Mouse (Mus musculus) midbrain, embryonic 11.5 days (tissue): ENCODE measurements around the gene Itga9. TPM values are rescaled to one million over a fixed set of nuclear protein-coding genes. Genes with fewer than 3 reads are reported as not detected.

Experiments used
- ATAC-seq: fragments of 200-750 bp; cut with Nextera tagmentation; 2 replicates; pipeline ENCODE4 v1.8.0; 2017; ENCODE audit warnings: moderate TSS enrichment, moderate library complexity; ENCODE audit not compliant: low FRiP score
- DNase-seq: peaks from one replicate; pipeline ENCODE4 v3.0.0; 2015; ENCODE audit warnings: low spot score; ENCODE audit errors: missing footprints
- H3K27ac ChIP-seq: fragments of 300-500 bp; sonication (generic); 2 replicates; pipeline ENCODE4 v1.5.1; 2014; ENCODE audit warnings: low read depth, low read length
- H3K27me3 ChIP-seq: fragments of 300-500 bp; sonication (generic); 2 replicates; pipeline ENCODE4 v1.6.1; 2014; ENCODE audit warnings: mild to moderate bottlenecking, low read length, moderate library complexity, mixed read lengths; ENCODE audit not compliant: control insufficient read depth, insufficient read depth
- H3K36me3 ChIP-seq: fragments of 300-500 bp; sonication (generic); 2 replicates; pipeline ENCODE4 v1.6.1; 2014; ENCODE audit warnings: mild to moderate bottlenecking, low read length, moderate library complexity, mixed read lengths; ENCODE audit not compliant: control insufficient read depth, insufficient read depth
- H3K4me1 ChIP-seq: fragments of 300-500 bp; sonication (generic); 2 replicates; pipeline ENCODE4 v1.6.1; 2014; ENCODE audit warnings: low read length; ENCODE audit not compliant: control insufficient read depth, insufficient read depth
- H3K4me2 ChIP-seq: fragments of 300-500 bp; sonication (generic); 2 replicates; pipeline ENCODE4 v1.6.1; 2014; ENCODE audit warnings: mild to moderate bottlenecking, moderate library complexity
- H3K4me3 ChIP-seq: fragments of 300-500 bp; sonication (generic); 2 replicates; pipeline ENCODE4 v1.5.1; 2014; ENCODE audit warnings: low read depth, low read length
- H3K9ac ChIP-seq: fragments of 300-500 bp; sonication (generic); 2 replicates; pipeline ENCODE4 v1.6.1; 2014; ENCODE audit warnings: low read length
- H3K9me3 ChIP-seq: fragments of 300-500 bp; sonication (generic); 2 replicates; pipeline ENCODE4 v1.6.1; 2016; ENCODE audit warnings: low read length; ENCODE audit not compliant: control insufficient read depth
- WGBS: fragments of 180-500 bp; shearing (Covaris S2); extraction: QIAGEN DNeasy Blood & Tissue Kit; methylation state at CpG from one replicate; pipeline ENCODE4 v1.1.7; 2014; 5-methylcytosine and 5-hydroxymethylcytosine counted together
- polyA plus RNA-seq: library from polyadenylated mRNA; unstranded; fragments of >200 nt; fragmentation: Nextera tagmentation; extraction: Ambion mirVana; gene quantifications from 2 replicates; pipeline ENCODE4 v1.2.1, GENCODE M21; 2014

Gene Itga9
- 4.0 and 5.4 TPM in 2 replicates for polyA plus RNA-seq

DNA sequence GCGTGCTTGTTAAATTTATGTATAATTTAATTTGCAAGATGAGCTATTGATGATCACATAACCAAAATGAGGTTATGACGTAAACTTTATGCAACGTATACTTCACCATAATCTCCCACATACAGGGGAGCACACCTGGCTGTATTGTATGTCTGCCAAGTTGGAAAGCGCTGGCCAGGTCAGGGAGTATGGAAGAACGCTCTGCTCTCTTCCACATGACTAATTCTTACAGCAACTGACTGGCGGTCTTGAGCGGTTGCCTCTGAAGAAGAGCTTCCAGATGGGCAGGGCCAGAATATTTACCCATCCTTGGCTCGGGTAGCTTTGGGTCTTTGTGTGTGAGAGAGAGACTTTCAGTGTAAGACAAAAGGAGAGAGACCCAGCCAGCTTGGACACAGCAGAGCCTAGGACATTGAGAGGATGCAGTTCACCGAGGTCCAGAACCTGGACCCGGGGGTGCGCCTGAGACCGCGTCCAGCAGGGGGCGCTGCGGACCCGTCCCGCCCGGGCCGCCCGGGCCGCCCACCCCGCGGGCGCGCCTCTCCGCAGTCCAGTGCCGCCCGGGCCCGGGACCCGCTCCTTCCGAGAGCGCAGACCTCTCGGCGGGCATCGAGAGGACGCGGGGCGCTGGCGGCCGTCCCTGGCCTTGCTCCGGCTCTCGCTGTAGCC lies at the start of gene Itga9:
Gene Itga9 (plus strand): TSS at position 543 of the 669 bp plus-strand sequence.
- WGBS, result 13% methylated on average over 36 of the region's 42 CpGs
- DNase-seq, result peak; percentile 99
- H3K9me3 ChIP-seq, result no peaks in the 10 kb centered on the region
- H3K27me3 ChIP-seq, result peaks cover 4% of the 10 kb centered on the region; the same call in 1 of the 2 replicates
- H3K27ac ChIP-seq, result no peak within 1 kb of the TSS
- H3K4me3 ChIP-seq, result peak within 1 kb of the TSS; percentile 66
- H3K4me1 ChIP-seq, result peaks cover 6% of the 10 kb centered on the region; the same call in 1 of the 2 replicates
- H3K36me3 ChIP-seq, result no peaks in the 10 kb centered on the region
- peak within 1 kb of the TSS; percentile 90 for H3K4me2 ChIP-seq
- ATAC-seq, result peak; percentile 90
- H3K9ac ChIP-seq, result peak within 1 kb of the TSS; percentile 79

DNA sequence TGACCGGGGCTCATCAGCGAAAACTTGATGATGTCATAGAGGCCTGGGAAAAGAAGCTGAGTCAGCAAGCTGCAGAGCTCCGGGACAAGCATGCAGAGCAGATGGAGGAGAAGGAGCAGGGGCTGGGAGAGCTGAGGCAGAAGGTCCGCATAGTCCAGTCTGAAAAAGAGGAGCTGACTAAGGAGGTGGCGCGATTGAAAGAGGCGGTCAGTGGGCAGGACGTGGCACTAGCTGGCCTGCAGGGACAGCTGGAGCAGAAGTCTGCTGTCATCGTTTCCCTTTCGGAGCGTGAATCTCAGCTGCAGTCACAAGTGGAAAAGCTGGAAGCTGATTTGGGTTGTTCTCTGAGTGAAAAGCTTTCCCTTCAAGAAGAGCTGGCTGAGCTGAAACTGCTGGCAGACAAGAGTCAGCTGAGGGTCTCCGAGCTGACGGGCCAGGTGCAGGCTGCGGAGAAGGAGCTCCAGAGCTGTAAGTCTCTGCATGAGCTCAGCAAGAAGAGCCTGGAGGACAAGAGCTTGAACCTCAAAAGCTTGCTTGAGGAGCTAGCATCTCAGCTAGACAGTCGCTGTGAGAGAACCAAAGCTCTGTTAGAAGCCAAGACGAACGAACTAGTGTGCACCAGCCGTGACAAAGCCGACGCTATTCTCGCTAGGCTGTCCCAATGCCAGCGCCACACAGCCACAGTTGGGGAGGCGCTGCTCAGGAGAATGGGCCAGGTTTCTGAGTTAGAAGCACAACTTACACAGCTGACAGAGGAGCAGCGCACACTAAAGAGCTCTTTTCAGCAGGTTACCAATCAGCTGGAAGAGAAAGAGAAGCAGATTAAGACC lies 49.3 kb upstream of the Itga9 start:
- H3K4me3 ChIP-seq, result no peak overlapping the region
- peak; percentile 54 for DNase-seq
- 78% methylated on average over 24 of the region's 24 CpGs for WGBS
- no peak overlapping the region for H3K9ac ChIP-seq
- no peak for ATAC-seq
- H3K9me3 ChIP-seq, result no peaks in the 10 kb centered on the region
- H3K4me1 ChIP-seq, result no peaks in the 10 kb centered on the region
- H3K4me2 ChIP-seq, result no peak overlapping the region
- H3K27ac ChIP-seq, result no peak overlapping the region
- no peaks in the 10 kb centered on the region for H3K27me3 ChIP-seq
- H3K36me3 ChIP-seq, result peaks cover 33% of the 10 kb centered on the region

DNA sequence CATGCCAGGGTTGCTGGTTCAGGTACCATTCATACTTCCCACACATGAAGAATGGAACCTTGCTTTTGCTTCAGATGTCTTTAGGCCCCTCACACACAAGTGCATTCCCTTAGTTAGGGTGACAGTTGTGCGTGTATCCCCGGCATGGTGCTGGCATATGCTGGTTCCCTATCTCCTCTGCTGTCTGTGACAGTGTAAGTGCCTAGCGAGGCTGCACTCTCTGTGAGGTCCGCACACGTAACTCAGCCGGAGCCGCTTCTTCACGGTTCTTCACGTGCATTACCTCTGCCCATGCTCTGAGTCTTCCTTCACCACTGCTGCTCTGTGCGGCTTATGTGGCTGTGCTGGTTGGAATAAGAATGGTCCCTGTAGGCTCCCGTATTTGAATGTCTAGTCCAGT lies 43.1 kb upstream of the Itga9 start:
- H3K4me3 ChIP-seq, result no peak overlapping the region
- H3K9me3 ChIP-seq, result no peaks in the 10 kb centered on the region
- no peak overlapping the region for H3K4me2 ChIP-seq
- no peak overlapping the region for H3K9ac ChIP-seq
- WGBS, result 93% methylated on average over 11 of the region's 11 CpGs
- DNase-seq (no peak), ATAC-seq (no peak)
- no peak overlapping the region for H3K27ac ChIP-seq
- H3K27me3 ChIP-seq, result no peaks in the 10 kb centered on the region
- H3K36me3 ChIP-seq, result peaks cover 24% of the 10 kb centered on the region
- no peaks in the 10 kb centered on the region for H3K4me1 ChIP-seq

DNA sequence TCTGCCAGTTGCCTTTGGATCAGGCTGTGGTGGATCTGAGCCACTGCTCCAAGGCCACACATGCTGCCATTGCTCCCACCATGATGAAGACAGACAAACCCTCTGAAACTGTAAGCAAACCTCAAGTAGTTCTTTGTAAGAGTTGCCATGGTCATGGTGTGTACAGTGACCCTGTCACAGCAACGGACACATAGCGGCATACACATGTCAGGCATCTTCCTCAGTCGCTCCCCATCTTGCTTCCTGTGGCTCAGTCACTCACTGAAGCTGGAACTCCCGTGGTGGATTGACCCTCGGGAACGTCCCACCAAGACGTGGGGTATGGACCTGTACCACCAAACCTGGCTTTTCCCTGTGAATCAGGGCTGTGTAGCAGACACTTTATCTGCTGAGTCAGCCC lies 42.6 kb upstream of the Itga9 start:
- Histone ChIP-seq H3K4me2 (no peak overlapping the region), H3K4me3 (no peak overlapping the region), H3K9ac (no peak overlapping the region), H3K27me3 (no peaks in the 10 kb centered on the region), H3K36me3 (peaks cover 22% of the 10 kb centered on the region), H3K4me1 (no peaks in the 10 kb centered on the region), H3K9me3 (no peaks in the 10 kb centered on the region), H3K27ac (no peak overlapping the region)
- whole genome bisulfite sequencing, result 91% methylated on average over 7 of the region's 7 CpGs
- DNase-seq (no peak), ATAC-seq (no peak)

DNA sequence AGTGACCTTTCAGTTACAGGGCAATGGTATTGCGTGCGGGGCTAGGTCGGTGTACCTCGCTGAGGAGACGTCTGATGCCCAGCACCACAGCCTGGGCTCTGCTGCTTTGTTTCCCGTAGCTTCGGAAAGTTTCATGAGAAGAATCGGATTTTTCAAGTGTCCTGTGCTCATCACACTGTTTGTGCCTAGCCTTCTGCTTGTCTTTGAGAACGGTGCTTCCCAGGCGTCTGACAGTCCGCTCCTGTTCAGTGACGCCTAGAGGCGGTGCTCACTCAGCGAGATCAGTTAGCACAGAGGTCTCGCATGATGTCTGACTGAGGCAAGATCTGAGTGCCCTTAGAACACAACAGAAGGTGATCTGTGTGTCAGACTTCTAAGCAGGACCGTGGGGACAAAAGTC lies 41.8 kb upstream of the Itga9 start:
- peaks cover 15% of the 10 kb centered on the region for H3K36me3 ChIP-seq
- WGBS, result 93% methylated on average over 16 of the region's 16 CpGs
- H3K9ac ChIP-seq, result no peak overlapping the region
- H3K27me3 ChIP-seq, result no peaks in the 10 kb centered on the region
- ATAC-seq (no peak), DNase-seq (no peak)
- no peaks in the 10 kb centered on the region for H3K4me1 ChIP-seq
- no peak overlapping the region for H3K27ac ChIP-seq
- H3K4me3 ChIP-seq, result no peak overlapping the region
- H3K4me2 ChIP-seq, result no peak overlapping the region
- H3K9me3 ChIP-seq, result no peaks in the 10 kb centered on the region

DNA sequence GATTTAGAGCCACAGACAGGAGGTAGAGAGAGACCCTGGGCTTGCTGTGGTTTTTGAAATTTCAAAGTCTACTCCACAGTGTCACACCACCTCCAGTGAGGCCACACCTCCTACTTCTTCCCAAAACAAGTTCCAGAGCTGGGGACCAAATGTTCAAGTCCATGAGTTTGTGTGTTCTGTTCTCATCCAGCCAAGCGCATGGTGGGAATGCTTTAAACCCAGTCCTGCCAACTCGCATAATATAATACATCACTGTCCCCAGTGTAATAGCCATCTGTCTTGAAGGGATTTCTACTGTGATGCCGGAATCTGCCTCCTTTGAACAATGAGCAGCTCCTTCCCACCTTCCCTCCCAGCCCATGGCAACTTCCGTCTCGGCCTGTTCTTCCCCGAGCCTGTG lies 37.2 kb upstream of the Itga9 start:
- WGBS, result 93% methylated on average over 6 of the region's 6 CpGs
- Histone ChIP-seq H3K36me3 (peaks cover 10% of the 10 kb centered on the region), H3K27me3 (no peaks in the 10 kb centered on the region), H3K4me2 (no peak overlapping the region), H3K9ac (no peak overlapping the region), H3K27ac (no peak overlapping the region), H3K4me3 (no peak overlapping the region), H3K4me1 (no peaks in the 10 kb centered on the region), H3K9me3 (no peaks in the 10 kb centered on the region)
- ATAC-seq (no peak), DNase-seq (no peak)

DNA sequence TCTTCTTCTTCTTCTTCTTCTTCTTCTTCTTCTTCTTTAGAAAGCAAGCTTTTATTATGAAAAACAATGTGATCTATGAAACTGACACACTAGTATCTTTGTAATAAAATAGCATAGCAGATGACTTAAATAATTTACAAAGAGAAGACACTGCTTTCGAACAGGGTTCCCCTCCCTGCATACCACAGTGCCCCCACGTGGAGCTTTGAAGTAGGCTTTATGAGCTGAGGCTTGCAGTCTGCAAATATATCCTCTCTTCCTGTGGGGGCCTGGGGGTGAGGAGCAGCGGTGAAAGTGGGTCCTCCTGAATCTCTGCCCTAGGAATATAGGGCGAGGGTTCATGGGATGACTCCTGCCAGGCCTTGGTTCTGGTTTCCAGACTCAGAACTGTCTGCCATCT lies 35.6 kb upstream of the Itga9 start:
- no peak overlapping the region for H3K4me2 ChIP-seq
- ATAC-seq (no peak), DNase-seq (no peak)
- no peaks in the 10 kb centered on the region for H3K9me3 ChIP-seq
- no peak overlapping the region for H3K4me3 ChIP-seq
- no peak overlapping the region for H3K9ac ChIP-seq
- no peak overlapping the region for H3K27ac ChIP-seq
- H3K27me3 ChIP-seq, result no peaks in the 10 kb centered on the region
- whole genome bisulfite sequencing, result 78% methylated on average over 4 of the region's 4 CpGs
- H3K4me1 ChIP-seq, result no peaks in the 10 kb centered on the region
- H3K36me3 ChIP-seq, result peaks cover 7% of the 10 kb centered on the region; the same call in 1 of the 2 replicates

DNA sequence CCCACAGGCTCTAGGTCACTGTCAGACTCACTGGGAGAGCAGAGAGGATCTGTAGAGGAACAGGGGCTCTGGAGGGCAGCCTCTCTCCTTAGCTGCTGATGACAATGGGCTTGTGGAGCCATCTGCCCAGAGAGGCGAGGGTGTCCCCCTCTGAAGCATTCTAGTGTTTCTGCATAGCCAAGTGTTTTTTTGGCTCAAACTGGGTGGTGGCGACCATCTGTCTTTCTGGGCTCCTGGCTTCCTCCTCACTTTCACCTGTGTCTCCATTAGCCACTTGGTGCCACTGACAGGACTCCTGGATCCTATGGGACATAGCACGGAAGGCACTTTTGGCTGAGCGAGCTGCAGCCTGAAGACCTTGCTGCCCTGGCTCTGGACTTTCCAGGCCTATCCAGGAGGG lies 34.8 kb upstream of the Itga9 start:
- WGBS, result 84% methylated on average over 4 of the region's 4 CpGs
- no peak for ATAC-seq
- H3K4me2 ChIP-seq, result no peak overlapping the region

DNA sequence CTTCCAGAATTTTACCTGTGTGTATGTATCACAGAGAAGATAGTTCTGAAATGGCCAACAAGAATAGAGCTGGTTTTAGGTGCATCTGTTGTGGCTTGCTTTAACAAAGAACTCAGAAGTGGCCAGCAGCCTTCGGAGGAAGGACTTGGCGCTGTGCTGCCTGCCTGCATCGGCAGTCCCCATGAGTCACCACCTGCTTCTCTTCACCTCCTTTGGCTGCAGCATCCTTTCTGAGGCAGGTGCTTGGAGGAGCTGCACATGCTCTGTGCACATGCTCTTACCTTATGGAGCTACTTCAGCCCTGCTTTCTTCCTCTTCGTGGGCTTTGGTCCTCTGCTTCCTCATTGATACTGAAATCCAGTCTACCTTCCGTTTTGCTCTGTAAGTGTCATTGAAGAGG lies 31.6 kb upstream of the Itga9 start:
- Histone ChIP-seq H3K4me2 (no peak overlapping the region), H3K27me3 (no peaks in the 10 kb centered on the region), H3K4me3 (no peak overlapping the region), H3K9ac (no peak overlapping the region), H3K9me3 (no peaks in the 10 kb centered on the region), H3K36me3 (peaks cover 7% of the 10 kb centered on the region; the same call in 1 of the 2 replicates), H3K27ac (no peak overlapping the region), H3K4me1 (no peaks in the 10 kb centered on the region)
- ATAC-seq (no peak), DNase-seq (no peak)
- WGBS, result 92% methylated on average over 5 of the region's 5 CpGs

More for the DNA sequence above, 34.8 kb upstream of the Itga9 start:
- DNase-seq, result no peak
- no peaks in the 10 kb centered on the region for H3K9me3 ChIP-seq
- H3K27ac ChIP-seq, result no peak overlapping the region
- no peaks in the 10 kb centered on the region for H3K4me1 ChIP-seq
- no peak overlapping the region for H3K9ac ChIP-seq
- peaks cover 7% of the 10 kb centered on the region; the same call in 1 of the 2 replicates for H3K36me3 ChIP-seq
- no peak overlapping the region for H3K4me3 ChIP-seq
- no peaks in the 10 kb centered on the region for H3K27me3 ChIP-seq
